Mouse (Mus musculus) intestine, embryonic 14.5 days (tissue): ENCODE results near the gene Gm21083. TPM values are rescaled to one million over a fixed set of nuclear protein-coding genes. Genes with fewer than 3 reads are reported as not detected.
"Not testable (repeated sequence)": the region's sequence is repeated elsewhere in the genome, so short reads cannot be mapped to it uniquely, and the experiment has no call there.

Experiments used
- ATAC-seq: fragments of 200-750 bp; cut with Nextera tagmentation; replicated peaks from 2 replicates; pipeline ENCODE4 v1.8.0; 2017; ENCODE audit warnings: low read depth, moderate number of reproducible peaks, moderate TSS enrichment, moderate library complexity; ENCODE audit not compliant: low FRiP score, low TSS enrichment
- DNase-seq: peaks from one replicate; pipeline ENCODE4 v3.0.0-alpha.2; 2018; ENCODE audit warnings: low spot score
- H3K27ac ChIP-seq: fragments of 300-500 bp; sonication (generic); 2 replicates; pipeline ENCODE4 v1.5.1; 2014; ENCODE audit warnings: low read depth, mild to moderate bottlenecking, control low read depth
- H3K27me3 ChIP-seq: fragments of 300-500 bp; sonication (generic); replicated peaks from 2 replicates; pipeline ENCODE4 v1.6.1; 2014; ENCODE audit warnings: low read length, control low read depth; ENCODE audit not compliant: control insufficient read depth, insufficient read depth
- H3K36me3 ChIP-seq: fragments of 300-500 bp; sonication (generic); 2 replicates; pipeline ENCODE4 v1.6.1; 2014; ENCODE audit warnings: low read length, control low read depth; ENCODE audit not compliant: control insufficient read depth, insufficient read depth
- H3K4me1 ChIP-seq: fragments of 300-500 bp; sonication (generic); replicated peaks from 2 replicates; pipeline ENCODE4 v1.6.1; 2014; ENCODE audit warnings: low read length, control low read depth, mixed read lengths; ENCODE audit not compliant: control insufficient read depth, insufficient read depth
- H3K4me2 ChIP-seq: fragments of 300-500 bp; sonication (generic); 2 replicates; pipeline ENCODE4 v1.6.1; 2014; ENCODE audit warnings: low read length
- H3K4me3 ChIP-seq: fragments of 300-500 bp; sonication (generic); 2 replicates; pipeline ENCODE4 v1.5.1; 2014; ENCODE audit warnings: low read depth, low read length, control low read depth, mixed read lengths
- H3K9ac ChIP-seq: fragments of 300-500 bp; sonication (generic); 2 replicates; pipeline ENCODE4 v1.6.1; 2014; ENCODE audit warnings: mild to moderate bottlenecking, low read length
- H3K9me3 ChIP-seq: fragments of 300-500 bp; sonication (generic); 2 replicates; pipeline ENCODE4 v1.6.1; 2016; ENCODE audit warnings: low read length, control low read depth; ENCODE audit not compliant: control insufficient read depth
- WGBS: fragments of 180-500 bp; shearing (Covaris S2); extraction: QIAGEN DNeasy Blood & Tissue Kit; methylation state at CpG from one replicate; pipeline ENCODE4 v1.1.7; 2014; 5-methylcytosine and 5-hydroxymethylcytosine counted together
- polyA plus RNA-seq: library from polyadenylated mRNA; unstranded; fragments of >200 nt; fragmentation: Nextera tagmentation; extraction: Ambion mirVana; gene quantifications from 2 replicates; pipeline ENCODE4 v1.2.1, GENCODE M21; 2014

Gene Gm21083
- polyA plus RNA-seq, 1 experiment from 2014 or later, result 0.34 TPM

- H3K27me3 ChIP-seq, H3K27ac ChIP-seq, H3K9ac ChIP-seq, H3K9me3 ChIP-seq, ATAC-seq, H3K4me1 ChIP-seq, H3K36me3 ChIP-seq, H3K4me2 ChIP-seq, H3K4me3 ChIP-seq: not testable (repeated sequence)
- WGBS, result 77% methylated on average over 8 of the region's 8 CpGs
- peak; percentile 50 for DNase-seq
These were observed 26.5 kb downstream of the Gm21083 start for GRCm38 (mm10) chr5:15603585-15603984.

GRCm38 (mm10) chr5:15606677-15607076 is 29.5 kb downstream of the Gm21083 start:
- H3K4me2 ChIP-seq, H3K9ac ChIP-seq, H3K36me3 ChIP-seq, DNase-seq, H3K27me3 ChIP-seq, H3K27ac ChIP-seq, H3K4me1 ChIP-seq, H3K9me3 ChIP-seq, H3K4me3 ChIP-seq: not testable (repeated sequence)
- ATAC-seq, result peak; percentile 66; the same call in 1 of the 2 replicates
- 71% methylated on average over 5 of the region's 6 CpGs for WGBS

- not testable (repeated sequence) for H3K27ac ChIP-seq, H3K9me3 ChIP-seq, H3K4me1 ChIP-seq, ATAC-seq, H3K4me2 ChIP-seq, H3K27me3 ChIP-seq, DNase-seq, H3K4me3 ChIP-seq, H3K36me3 ChIP-seq, H3K9ac ChIP-seq
- 4% methylated on average over 1 of the region's 1 CpGs for WGBS
These were observed 33.6 kb downstream of the Gm21083 start for GRCm38 (mm10) chr5:15610695-15611094.

DNA sequence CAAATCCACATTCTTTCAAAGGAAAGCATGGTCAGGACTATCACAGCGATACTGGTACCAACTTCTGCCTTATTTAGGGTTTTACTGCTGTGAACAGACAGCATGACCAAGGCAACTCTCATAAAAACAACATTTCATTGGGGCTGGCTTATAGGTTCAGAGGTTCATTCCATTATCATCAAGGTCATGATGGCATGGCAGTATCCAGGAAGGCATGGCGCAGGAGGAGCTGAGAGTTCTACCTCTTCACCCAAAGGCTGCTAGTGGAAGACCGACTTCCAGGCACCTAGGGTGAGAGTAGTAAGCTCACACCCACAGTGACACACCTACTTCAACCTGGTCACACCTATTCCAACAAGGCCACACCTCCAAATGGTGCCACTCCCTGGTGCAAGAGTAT is 39.1 kb downstream of the Gm21083 start:
- not testable (repeated sequence) for H3K9me3 ChIP-seq, H3K4me3 ChIP-seq, H3K4me2 ChIP-seq, H3K27ac ChIP-seq, H3K36me3 ChIP-seq, DNase-seq, H3K9ac ChIP-seq, H3K4me1 ChIP-seq, ATAC-seq, H3K27me3 ChIP-seq
- WGBS, result 83% methylated on average over 3 of the region's 3 CpGs

- not testable (repeated sequence) for H3K4me2 ChIP-seq, ATAC-seq, H3K4me3 ChIP-seq, H3K27ac ChIP-seq, H3K9ac ChIP-seq, H3K36me3 ChIP-seq, H3K27me3 ChIP-seq, H3K4me1 ChIP-seq, DNase-seq, H3K9me3 ChIP-seq
- WGBS, result 68% methylated on average over 1 of the region's 1 CpGs
These were observed 41.6 kb downstream of the Gm21083 start, which contains the start of gene Speer4d for GRCm38 (mm10) chr5:15618764-15619163. Speer4d (plus strand) TSS chr5:15619064.

DNA sequence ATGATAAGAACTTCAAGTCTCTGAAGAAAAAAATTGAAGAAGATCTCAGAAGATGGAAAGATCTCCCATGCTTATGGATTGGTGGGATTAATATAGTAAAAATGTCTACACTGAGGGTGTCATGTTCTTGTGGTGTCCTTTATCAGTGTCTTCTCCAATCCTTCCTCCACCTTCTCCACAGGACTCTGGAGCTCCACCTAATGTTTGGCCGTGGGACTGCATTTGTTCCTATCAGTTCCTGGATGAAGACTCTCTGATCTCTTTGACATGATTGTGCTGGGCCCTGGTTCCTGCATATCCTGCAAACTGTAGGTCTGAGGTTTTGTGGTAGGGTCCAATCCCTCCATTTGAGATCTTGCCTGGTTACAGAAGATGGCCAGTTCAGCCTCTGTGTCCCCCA is 51.0 kb downstream of the Gm21083 start:
- not testable (repeated sequence) for DNase-seq, H3K9me3 ChIP-seq, H3K9ac ChIP-seq, H3K27ac ChIP-seq, H3K4me1 ChIP-seq, H3K4me3 ChIP-seq, ATAC-seq, H3K36me3 ChIP-seq, H3K4me2 ChIP-seq, H3K27me3 ChIP-seq
- WGBS, result 20% methylated on average over 1 of the region's 1 CpGs

DNA sequence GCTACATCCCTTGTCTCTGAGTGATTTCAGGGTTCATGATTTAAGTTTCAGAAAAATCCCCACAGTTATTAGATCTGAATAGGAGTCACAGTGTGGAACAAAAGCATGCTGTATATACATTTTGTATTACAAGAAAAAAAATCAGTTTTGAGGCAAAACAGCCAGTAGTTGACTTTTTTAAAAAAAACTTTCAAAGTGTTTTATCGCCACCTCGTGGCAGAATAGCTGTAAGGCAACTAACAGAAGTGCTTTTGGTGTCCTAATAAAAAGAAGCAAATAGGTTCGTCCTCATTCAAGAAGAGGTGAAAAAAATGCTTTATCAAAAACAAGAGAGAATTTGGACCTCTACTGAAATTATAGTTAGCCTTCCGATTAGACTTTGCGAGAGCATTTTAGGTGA is 52.9 kb downstream of the Gm21083 start:
- H3K27ac ChIP-seq, H3K4me1 ChIP-seq, DNase-seq, H3K9ac ChIP-seq, H3K4me2 ChIP-seq, ATAC-seq, H3K4me3 ChIP-seq, H3K36me3 ChIP-seq, H3K9me3 ChIP-seq, H3K27me3 ChIP-seq: not testable (repeated sequence)
- WGBS, result 36% methylated on average over 5 of the region's 5 CpGs

Other genes with a start within 250 kb of the Gm21083 start
- 0.15 TPM in 1 of 2 replicates, not detected in the other for gene Gm21149, start 100.8 kb upstream of the Gm21083 start, polyA plus RNA-seq
- 0.30 TPM in 1 of 2 replicates, not detected in the other for gene Gm21190, start 48.1 kb upstream of the Gm21083 start, polyA plus RNA-seq
- not detected in 2 replicates for gene Speer4d, start 41.7 kb downstream of the Gm21083 start, polyA plus RNA-seq
- gene 4930572O03Rik, start 79.7 kb downstream of the Gm21083 start, polyA plus RNA-seq, result not detected in 2 replicates
- not detected in 2 replicates for gene Speer4c, start 136.9 kb downstream of the Gm21083 start, polyA plus RNA-seq